Mouse (Mus musculus): Measurements from ENCODE around the gene Slc26a11.
A peak's percentile ranks its signal among the peaks of the same experiment; 100 is the strongest.
"Not testable (repeated sequence)": the region's sequence is repeated elsewhere in the genome, so short reads cannot be mapped to it uniquely, and the experiment has no call there.

Gene Slc26a11

GRCm38 (mm10) chr11:119362769-119363533 is 7.6 kb downstream of the Slc26a11 start:
- DNase-seq (ENCODE audit: low spot score in 2 of 2) = no peak

DNA sequence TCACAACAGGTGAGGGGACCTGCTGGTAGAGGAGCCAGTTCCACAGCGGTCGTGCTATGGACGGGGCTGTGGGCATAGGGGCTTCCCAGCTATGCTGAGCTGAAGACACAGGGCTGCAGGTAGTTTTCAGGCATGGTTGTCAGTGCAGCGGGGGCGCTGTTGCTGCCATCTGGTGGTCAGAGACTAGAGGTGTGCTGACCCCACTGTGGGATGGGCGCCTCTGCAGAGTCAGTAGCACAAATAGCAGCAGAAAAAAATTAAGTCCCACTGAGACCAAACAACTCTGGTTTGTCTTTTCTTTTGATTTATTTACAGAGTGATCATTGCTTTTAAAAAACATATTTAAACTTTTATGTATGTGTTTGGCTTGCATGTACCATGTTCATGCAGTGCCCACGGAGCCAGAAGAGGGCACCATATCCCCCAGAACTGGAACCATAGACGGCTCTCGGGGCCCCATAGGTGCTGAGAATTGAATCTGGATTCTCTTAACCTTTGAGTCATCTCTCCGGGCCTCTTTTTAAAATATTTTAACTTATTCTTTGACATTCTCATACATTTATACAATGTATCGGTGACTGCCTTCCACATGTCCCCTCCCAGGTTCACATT is 8.3 kb downstream of the Slc26a11 start:
- peak in 1 of 2 experiments; percentile 26 for DNase-seq (ENCODE audit: low spot score in 2 of 2)

DNA sequence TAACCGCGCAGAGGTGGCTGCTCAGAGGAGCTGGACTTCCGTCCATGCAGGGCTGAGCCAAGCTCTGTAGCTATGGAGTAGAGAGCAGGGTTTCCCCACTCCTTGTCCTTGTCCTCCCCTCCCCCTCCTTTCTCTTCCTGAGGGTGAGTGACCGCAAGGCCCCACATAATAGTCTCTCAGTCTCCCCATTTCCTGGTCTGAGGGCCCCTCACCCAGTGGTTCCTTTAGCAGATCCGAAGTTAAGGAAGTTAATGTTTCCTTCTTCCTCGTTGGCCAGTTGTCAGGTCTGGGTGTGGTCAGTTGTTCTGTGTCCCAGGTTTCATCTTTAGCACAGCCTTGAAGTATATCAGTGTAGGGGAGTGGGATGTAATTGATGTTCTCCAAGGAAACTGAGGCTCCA is 20.1 kb downstream of the Slc26a11 start:
- DNase-seq (ENCODE audit: low spot score in 2 of 2) = no peak

GRCm38 (mm10) chr11:119377326-119377725 is 22.0 kb downstream of the Slc26a11 start:
- DNase-seq (ENCODE audit: low spot score in 2 of 2) = no peak

DNA sequence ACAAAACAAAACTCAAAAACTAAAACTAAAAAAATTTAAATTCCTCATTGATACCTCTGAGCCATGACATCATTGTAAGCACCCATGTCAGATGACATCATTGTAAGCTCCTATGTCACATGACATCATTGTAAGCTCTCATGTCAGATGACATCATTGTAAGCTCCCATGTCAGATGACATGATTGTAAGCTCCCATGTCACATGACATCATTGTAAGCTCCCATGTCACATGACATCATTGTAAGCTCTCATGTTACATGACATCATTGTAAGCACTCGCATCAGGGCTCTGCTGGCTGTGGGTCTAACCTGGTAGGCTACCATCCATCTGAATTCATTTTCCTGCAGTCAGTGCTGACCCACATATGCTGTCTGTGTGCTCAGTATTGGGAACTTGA is 23.2 kb downstream of the Slc26a11 start:
- no peak for DNase-seq (ENCODE audit: low spot score in 2 of 2)

GRCm38 (mm10) chr11:119381631-119382337 is 26.4 kb downstream of the Slc26a11 start:
- DNase-seq (ENCODE audit: low spot score in 2 of 2) = no peak

- no peak for DNase-seq (ENCODE audit: low spot score in 2 of 2)
Measured at GRCm38 (mm10) chr11:119382338-119382850, 27.0 kb downstream of the Slc26a11 start.

- DNase-seq (ENCODE audit: low spot score in 2 of 2) = no peak
Measured at GRCm38 (mm10) chr11:119384904-119385303, 29.5 kb downstream of the Slc26a11 start.

DNA sequence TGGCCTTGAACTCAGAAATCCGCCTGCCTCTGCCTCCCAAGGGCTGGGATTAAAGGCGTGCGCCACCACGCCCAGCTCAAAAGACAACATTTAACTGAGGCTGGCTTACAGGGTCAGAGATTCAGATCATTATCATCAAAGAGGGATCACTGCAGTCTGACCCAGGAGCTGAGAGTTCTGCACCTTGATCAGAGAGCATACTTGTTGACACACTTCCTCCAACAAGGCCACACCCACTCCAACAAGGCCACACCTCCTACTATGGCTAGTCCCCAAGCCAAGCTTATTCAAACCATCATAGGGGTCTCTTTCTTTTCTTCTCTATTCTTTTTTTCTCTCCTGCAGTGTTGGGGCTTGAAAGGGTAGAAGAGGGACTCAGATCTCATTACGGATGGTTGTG is 30.9 kb downstream of the Slc26a11 start:
- no peak for DNase-seq (ENCODE audit: low spot score in 2 of 2)

DNA sequence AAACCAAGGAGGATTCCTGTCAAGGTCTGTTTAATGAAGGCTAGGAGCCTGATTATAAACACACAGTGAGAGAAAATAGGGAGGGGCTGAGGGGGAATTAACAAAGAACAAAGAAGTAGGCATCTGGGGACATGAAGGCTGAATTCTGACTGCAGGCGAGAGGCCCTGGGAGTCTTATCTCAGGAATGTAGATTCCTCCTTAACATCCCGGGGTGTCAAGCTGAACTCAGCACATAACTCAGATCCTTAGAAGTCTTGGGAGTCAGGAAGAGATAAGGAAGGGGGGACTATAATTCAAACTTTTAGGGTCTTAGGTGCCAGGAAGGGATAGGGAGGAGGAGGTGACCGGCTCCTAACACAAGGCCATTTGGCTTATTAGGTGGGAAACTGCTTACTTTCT is 31.9 kb downstream of the Slc26a11 start:
- not testable (repeated sequence) for DNase-seq (ENCODE audit: low spot score in 2 of 2)

DNA sequence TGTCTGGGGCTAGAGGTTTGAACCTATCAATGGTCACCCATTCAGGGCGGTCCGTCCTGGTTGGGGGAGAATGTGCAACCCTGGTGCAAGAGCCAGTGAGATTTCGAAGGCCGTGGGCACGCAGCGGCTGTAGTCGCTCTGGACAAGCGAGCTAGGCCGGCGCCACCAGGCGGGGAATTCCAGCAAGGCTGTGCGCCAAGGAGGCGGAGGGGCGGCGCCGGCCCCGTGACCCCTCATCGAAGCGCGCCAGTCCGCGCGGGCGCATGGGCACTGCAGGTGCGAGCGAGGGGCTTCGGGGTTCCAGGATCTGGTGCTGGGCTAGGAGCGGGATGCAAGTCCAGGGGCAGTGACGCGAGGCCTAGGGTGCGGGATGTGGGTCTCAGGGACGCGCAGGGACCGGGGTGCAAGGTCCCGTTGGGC is 34.5 kb downstream of the Slc26a11 start:
- DNase-seq (ENCODE audit: low spot score in 2 of 2) = peak; percentile 5 to 20

GRCm38 (mm10) chr11:119390271-119391231 is 35.2 kb downstream of the Slc26a11 start:
- peak; percentile 9 to 12 for DNase-seq (ENCODE audit: low spot score in 2 of 2)

DNA sequence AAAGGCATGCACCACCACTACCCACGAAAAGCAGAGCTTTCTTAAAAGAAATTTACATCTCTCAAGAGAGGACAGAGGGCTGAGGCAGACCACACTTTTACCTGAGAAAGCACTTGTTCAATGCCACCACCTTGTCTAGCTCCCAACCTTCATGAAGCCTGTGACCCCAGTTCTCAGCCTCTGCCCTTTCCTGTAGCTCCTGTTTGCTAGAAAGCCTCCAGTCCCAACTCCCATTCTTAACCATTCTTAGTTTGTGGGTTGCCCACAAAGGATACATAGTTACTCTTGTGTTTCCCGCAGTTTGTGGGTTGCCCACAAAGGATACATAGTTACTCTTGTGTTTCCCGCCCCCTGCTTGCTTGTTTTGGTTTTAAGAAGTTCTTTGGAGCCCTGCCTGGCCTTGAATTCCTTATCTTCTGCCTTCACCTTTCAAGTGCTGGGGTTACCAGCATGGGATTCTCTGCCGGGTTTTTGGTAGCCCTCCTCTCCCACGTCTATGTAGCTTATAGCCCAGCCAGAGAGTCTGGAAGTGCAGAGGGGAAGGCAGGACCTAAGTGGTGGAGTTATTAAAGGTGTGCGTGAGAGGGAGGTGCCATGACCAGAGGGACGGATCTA is 36.1 kb downstream of the Slc26a11 start:
- no peak for DNase-seq (ENCODE audit: low spot score in 2 of 2)

GRCm38 (mm10) chr11:119392001-119392614 is 36.8 kb downstream of the Slc26a11 start:
- no peak for DNase-seq (ENCODE audit: low spot score in 2 of 2)

DNA sequence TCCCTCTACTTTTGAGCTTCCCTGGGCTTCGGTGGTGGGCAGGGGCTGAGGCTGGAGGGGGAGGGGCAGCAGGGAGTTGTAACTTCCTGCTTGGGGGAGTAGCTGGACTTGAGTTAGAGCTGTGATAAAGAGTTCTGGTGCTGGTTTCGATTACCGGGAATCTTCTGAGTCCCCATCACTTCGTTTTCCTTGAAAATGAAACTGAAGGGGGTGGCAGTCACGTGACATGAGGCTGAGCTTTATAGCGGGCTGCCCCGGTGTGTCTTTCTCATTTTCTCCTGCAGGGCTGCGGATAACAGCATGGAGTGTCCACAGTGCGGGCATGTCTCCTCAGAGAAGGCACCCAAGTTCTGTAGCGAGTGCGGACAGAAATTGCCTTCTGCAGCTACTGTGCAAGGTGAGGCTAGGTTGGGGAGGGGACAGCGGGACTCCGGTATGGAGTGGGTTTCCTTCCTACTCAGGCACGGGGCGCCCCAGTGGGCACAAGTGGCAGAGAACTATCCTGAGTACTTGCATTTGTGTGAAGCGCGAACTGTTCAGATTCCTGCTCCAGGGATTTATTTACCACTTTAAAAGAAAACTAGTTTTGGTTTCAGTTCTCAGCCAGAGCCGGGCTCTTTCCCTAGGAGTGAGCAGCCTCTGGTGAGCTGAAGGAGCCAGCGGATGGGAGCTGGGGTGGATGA is 37.6 kb downstream of the Slc26a11 start, which contains the start of gene Rnf213:
Gene Rnf213 (plus strand): TSS at position 301 of the 683 bp plus-strand sequence.
- peak in 1 of 2 experiments; percentile 11 for DNase-seq (ENCODE audit: low spot score in 2 of 2)

- DNase-seq (ENCODE audit: low spot score in 2 of 2) = no peak
Measured at GRCm38 (mm10) chr11:119393483-119393804, 38.1 kb downstream of the Slc26a11 start.

GRCm38 (mm10) chr11:119394210-119394609 is 38.9 kb downstream of the Slc26a11 start:
- no peak for DNase-seq (ENCODE audit: low spot score in 2 of 2)

DNA sequence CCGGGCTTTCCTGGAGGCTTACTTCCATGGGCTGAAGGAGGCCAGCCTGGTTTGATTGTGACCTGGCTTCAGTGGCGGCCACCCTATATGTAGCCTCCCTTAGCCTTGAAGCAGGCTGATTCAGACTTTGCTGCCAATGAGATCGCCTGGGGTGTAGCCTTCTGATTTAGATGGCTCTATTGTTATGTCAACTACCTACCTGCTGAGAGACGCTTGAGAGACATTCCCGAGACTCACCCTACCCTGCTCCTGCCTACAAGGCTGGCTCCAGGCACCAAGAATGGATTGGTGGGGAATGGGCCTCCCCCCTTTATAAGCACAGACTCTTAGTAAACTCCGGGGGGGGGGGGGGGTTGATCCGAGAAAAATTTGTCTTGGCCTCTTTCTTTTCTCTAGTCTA is 40.0 kb downstream of the Slc26a11 start:
- DNase-seq (ENCODE audit: low spot score in 2 of 2) = no peak

- no peak for DNase-seq (ENCODE audit: low spot score in 2 of 2)
Measured at GRCm38 (mm10) chr11:119395931-119396330, 40.6 kb downstream of the Slc26a11 start.

- DNase-seq (ENCODE audit: low spot score in 2 of 2) = no peak
Measured at GRCm38 (mm10) chr11:119396461-119396860, 41.1 kb downstream of the Slc26a11 start.

All from right cerebral cortex, postnatal 36 days (tissue).